9 mouse cellular contexts compared by ENCODE assay signal in genomic region chr5:146644499-146644898, GRCm38 (mm10). TPM values are rescaled to one million over a fixed set of nuclear protein-coding genes. Genes with fewer than 3 reads are reported as not detected.
DNase-seq lines count a peak whose midpoint lies in the region; TF ChIP-seq lines count a peak whose summit lies in the region.
"Had no signal": no experiment of that assay in that cellular context is flagged by ENCODE, and none has a peak within 500 bp of the region (broad histone marks: within the 10 kb centered on the region; RNA-seq: fewer than 3 reads in every experiment).

No protein-coding gene starts in this region.

- no peak overlapping the region for H3K4me3 ChIP-seq in lung, adult 2 months (replicated peaks; ENCODE audit: extremely low read depth, low read depth, low read length)

- TF ChIP-seq POLR2A in brain, embryonic 14.5 days (IDR thresholded peaks at IDR 0.05; ENCODE audit: borderline replicate concordance, extremely low read depth, insufficient read depth, insufficient read length, poor library complexity, severe bottlenecking) = no peak
- no peak for TF ChIP-seq POLR2A in lung, adult 2 months (IDR thresholded peaks at IDR 0.05; ENCODE audit: borderline replicate concordance, extremely low read depth, low read depth, low read length)

- H3K4me1 ChIP-seq in lung, adult 2 months (ENCODE audit: control insufficient read depth, insufficient read depth, low read length) = no peaks in the 10 kb centered on the region

- 3% methylated on average over 4 of the region's 4 CpGs for WGBS in lung, adult 2 months

- no peak for TF ChIP-seq CTCF in brain, embryonic 14.5 days (IDR thresholded peaks at IDR 0.05; ENCODE audit: borderline replicate concordance, extremely low read depth, insufficient read depth, insufficient read length)
- no peak for TF ChIP-seq CTCF in lung, adult 2 months (IDR thresholded peaks at IDR 0.05; ENCODE audit: insufficient read depth, low read length)

- DNase-seq in gastrocnemius, postnatal 10 days = peak; percentile 71
- no peak for DNase-seq in gastrocnemius, postnatal 25 days
- DNase-seq in CD4-positive helper T cell, adult 2 months (ENCODE audit: low read depth, low spot score) = peak; percentile 23
- DNase-seq in brain, embryonic 14.5 days (ENCODE audit: low read depth) = peak; percentile 49
- DNase-seq in kidney, adult 11 months = peak; percentile 23
- peak; percentile 10 for DNase-seq in lung, adult 2 months
- DNase-seq in right cerebral cortex, postnatal 4 days = peak; percentile 52
- no peak for DNase-seq in cerebellum, adult 18-20 months

RNA-seq across cellular contexts. Expression of gene Gpr12, which starts 59.5 kb away (rescaled TPM):
- under 1 TPM in 1 of 2 experiments, not detected in 1; 0.36 TPM for total RNA-seq in gastrocnemius, postnatal 10 days (2021)
- total RNA-seq in gastrocnemius, postnatal 25 days (2021) = not detected
- 17.9 and 19.2 TPM in 2 replicates for polyA plus RNA-seq in brain, embryonic 14.5 days (2012; rRNA removed)
- polyA plus RNA-seq in lung, adult 2 months (2012; rRNA removed) = not detected in 2 replicates
- polyA plus RNA-seq: heart, embryonic 16.5 days had no signal

Comparison
In these comparisons a context has a peak if more than half of its experiments do, and no peak if none do; other contexts are left out.
1. DNase-seq: peak in gastrocnemius, postnatal 10 days (single experiment), CD4-positive helper T cell, adult 2 months (single experiment), brain, embryonic 14.5 days (single experiment), kidney, adult 11 months (single experiment), lung, adult 2 months (single experiment) and right cerebral cortex, postnatal 4 days (single experiment); none in gastrocnemius, postnatal 25 days (single experiment) and cerebellum, adult 18-20 months (0 of 2).